Mouse (Mus musculus) stomach, postnatal 0 days (tissue): ENCODE data around the gene Itga9.

Experiments
- CTCF ChIP-seq: IDR thresholded peaks from 2 replicates; pipeline ENCODE4 v1.5.1; 2016; ENCODE audit warnings: antibody characterized with exemption, low read depth, mild to moderate bottlenecking, moderate library complexity
- EP300 ChIP-seq: optimal IDR thresholded peaks from 2 replicates; pipeline ENCODE3; 2016; ENCODE audit warnings: antibody characterized with exemption

DNA sequence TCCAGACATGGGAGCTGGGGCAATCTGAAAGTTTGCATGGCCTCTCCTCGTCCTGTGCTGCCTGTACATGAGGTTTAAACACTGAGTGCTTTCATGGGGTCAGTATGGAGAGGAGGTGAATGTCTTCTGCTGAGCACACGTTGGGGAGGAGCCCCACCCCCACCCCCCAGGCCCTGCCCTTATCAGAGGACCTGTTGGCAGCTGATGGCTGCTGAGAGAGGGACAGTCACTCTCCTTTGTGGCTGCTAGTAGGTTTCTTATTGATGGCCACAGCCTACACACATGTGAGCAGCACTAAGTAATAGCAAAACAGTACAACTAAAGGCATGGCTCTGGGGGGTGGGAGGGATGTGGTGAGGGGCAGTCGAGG lies 215.7 kb downstream of the Itga9 start:
- TF ChIP-seq CTCF (no peak), EP300 (no peak)
